Mouse (Mus musculus): ENCODE measurements around the gene Cebpz. TPM values are rescaled to one million over a fixed set of nuclear protein-coding genes. Genes with fewer than 3 reads are reported as not detected.

The Cebpz gene
- total RNA-seq (2014; fragmentation: Nextera tagmentation) (83.5 and 108 TPM in 2 replicates), total RNA-seq (2017) (82.5 and 97.9 TPM in 2 replicates), polyA plus RNA-seq (2012) (37.0 and 45.9 TPM in 2 replicates)

- H3K27me3 ChIP-seq (ENCODE audit: insufficient read depth, low read length): no peaks in the 10 kb centered on the region
- no peaks in the 10 kb centered on the region for H3K9me3 ChIP-seq (replicated peaks)
- H3K4me1 ChIP-seq (ENCODE audit: insufficient read depth, low read depth, low read length): peaks cover 50% of the 10 kb centered on the region
- TF ChIP-seq GATA1 (IDR thresholded peaks at IDR 0.05; ENCODE audit: borderline replicate concordance, low read length) (no peak), GATA2 (IDR thresholded peaks at IDR 0.05; ENCODE audit: borderline replicate concordance, low read depth, low read length) (no peak), TAL1 (conservative IDR thresholded peaks at IDR 0.05; ENCODE audit: low read depth, low read length) (no peak), POLR2AphosphoS5 (IDR thresholded peaks at IDR 0.05; ENCODE audit: insufficient replicate concordance, low read depth, low read length) (no peak), CTCF (IDR thresholded peaks at IDR 0.05; ENCODE audit: low read depth, low read length) (no peak)
- H3K36me3 ChIP-seq (replicated peaks): peaks cover 53% of the 10 kb centered on the region
- DNase-seq (ENCODE audit: low spot score) (peak; percentile 86), ATAC-seq (ENCODE audit: extremely low read depth, insufficient number of reproducible peaks, low FRiP score, poor library complexity, severe bottlenecking) (peak; percentile 99)
- H3K4me3 ChIP-seq (ENCODE audit: low read depth, low read length): peak within 1 kb of the TSS; percentile 97
Observed at GRCm38 (mm10) chr17:78936466-78937228, at the start of gene Cebpz, which contains the start of gene Ndufaf7. Cebpz (minus strand) TSS chr17:78937066. Ndufaf7 (plus strand) TSS chr17:78937136.

GRCm38 (mm10) chr17:78983736-78984135, 46.9 kb upstream of the Cebpz start:
- no peak overlapping the region for H3K4me3 ChIP-seq (ENCODE audit: low read depth, low read length)
- H3K9me3 ChIP-seq (replicated peaks): no peaks in the 10 kb centered on the region
- no peaks in the 10 kb centered on the region for H3K27me3 ChIP-seq (ENCODE audit: insufficient read depth, low read length)
- no peaks in the 10 kb centered on the region for H3K4me1 ChIP-seq (ENCODE audit: insufficient read depth, low read depth, low read length)
- TF ChIP-seq POLR2AphosphoS5 (IDR thresholded peaks at IDR 0.05; ENCODE audit: insufficient replicate concordance, low read depth, low read length) (no peak), GATA2 (IDR thresholded peaks at IDR 0.05; ENCODE audit: borderline replicate concordance, low read depth, low read length) (no peak), CTCF (IDR thresholded peaks at IDR 0.05; ENCODE audit: low read depth, low read length) (no peak), TAL1 (conservative IDR thresholded peaks at IDR 0.05; ENCODE audit: low read depth, low read length) (no peak), GATA1 (IDR thresholded peaks at IDR 0.05; ENCODE audit: borderline replicate concordance, low read length) (no peak)
- DNase-seq (ENCODE audit: low spot score) (no peak), ATAC-seq (ENCODE audit: extremely low read depth, insufficient number of reproducible peaks, low FRiP score, poor library complexity, severe bottlenecking) (no peak)
- H3K36me3 ChIP-seq (replicated peaks): no peaks in the 10 kb centered on the region

DNA sequence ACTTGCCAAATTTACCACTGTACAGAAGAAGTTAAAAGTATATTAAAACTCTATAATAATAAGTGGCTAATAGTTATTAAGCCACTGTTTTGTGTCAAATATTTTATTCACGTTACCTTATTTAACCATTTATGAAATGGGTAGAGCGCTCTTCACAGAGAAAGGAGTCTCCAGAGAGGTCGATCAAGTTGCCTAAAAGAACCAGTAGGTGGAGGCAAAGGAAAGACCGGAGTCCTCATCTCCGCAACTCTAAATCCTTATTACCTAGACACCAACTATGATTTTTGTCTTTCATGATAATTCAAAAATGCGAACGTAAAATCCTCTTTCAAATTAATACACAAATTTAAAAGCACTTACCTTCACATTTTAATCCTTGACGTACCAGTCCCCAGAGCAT, 46.3 kb upstream of the Cebpz start:
- Histone ChIP-seq H3K9me3 (replicated peaks) (no peaks in the 10 kb centered on the region), H3K27me3 (ENCODE audit: insufficient read depth, low read length) (no peaks in the 10 kb centered on the region), H3K4me3 (ENCODE audit: low read depth, low read length) (no peak overlapping the region), H3K36me3 (replicated peaks) (no peaks in the 10 kb centered on the region), H3K4me1 (ENCODE audit: insufficient read depth, low read depth, low read length) (no peaks in the 10 kb centered on the region)
- TF ChIP-seq TAL1 (conservative IDR thresholded peaks at IDR 0.05; ENCODE audit: low read depth, low read length) (no peak), POLR2AphosphoS5 (IDR thresholded peaks at IDR 0.05; ENCODE audit: insufficient replicate concordance, low read depth, low read length) (no peak), CTCF (IDR thresholded peaks at IDR 0.05; ENCODE audit: low read depth, low read length) (no peak), GATA2 (IDR thresholded peaks at IDR 0.05; ENCODE audit: borderline replicate concordance, low read depth, low read length) (no peak), GATA1 (IDR thresholded peaks at IDR 0.05; ENCODE audit: borderline replicate concordance, low read length) (no peak)
- ATAC-seq (ENCODE audit: extremely low read depth, insufficient number of reproducible peaks, low FRiP score, poor library complexity, severe bottlenecking): no peak
- DNase-seq (ENCODE audit: low spot score): no peak

DNA sequence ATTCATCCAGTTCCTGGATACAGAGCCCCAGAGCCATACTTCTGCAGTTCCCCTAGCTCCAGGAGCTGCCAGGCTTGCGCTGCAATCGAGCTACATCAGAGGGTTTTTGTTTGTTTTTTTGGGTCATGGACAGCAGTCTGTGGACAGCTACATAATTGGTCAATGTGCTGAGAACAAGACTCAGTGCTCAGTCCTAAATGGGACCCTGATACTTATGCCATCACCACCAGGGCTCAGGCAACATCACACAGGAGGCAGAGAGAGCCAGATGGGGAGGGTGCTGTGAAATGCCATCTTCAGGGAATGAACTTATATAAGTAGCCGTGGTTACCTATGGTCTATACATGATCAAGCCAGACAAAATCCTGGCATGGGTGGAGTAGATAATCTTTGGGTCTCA, 31.6 kb upstream of the Cebpz start:
- no peak for DNase-seq (ENCODE audit: low spot score)
- no peak for ATAC-seq (ENCODE audit: extremely low read depth, insufficient number of reproducible peaks, low FRiP score, poor library complexity, severe bottlenecking)
- H3K9me3 ChIP-seq (replicated peaks): no peaks in the 10 kb centered on the region
- H3K4me3 ChIP-seq (ENCODE audit: low read depth, low read length): no peak overlapping the region
- no peaks in the 10 kb centered on the region for H3K36me3 ChIP-seq (replicated peaks)
- TF ChIP-seq CTCF (IDR thresholded peaks at IDR 0.05; ENCODE audit: low read depth, low read length): no peak
- no peak for TF ChIP-seq POLR2AphosphoS5 (IDR thresholded peaks at IDR 0.05; ENCODE audit: insufficient replicate concordance, low read depth, low read length)
- TF ChIP-seq GATA2 (IDR thresholded peaks at IDR 0.05; ENCODE audit: borderline replicate concordance, low read depth, low read length): no peak
- TF ChIP-seq TAL1 (conservative IDR thresholded peaks at IDR 0.05; ENCODE audit: low read depth, low read length): no peak
- TF ChIP-seq GATA1 (IDR thresholded peaks at IDR 0.05; ENCODE audit: borderline replicate concordance, low read length): no peak
- no peaks in the 10 kb centered on the region for H3K4me1 ChIP-seq (ENCODE audit: insufficient read depth, low read depth, low read length)
- peaks cover 4% of the 10 kb centered on the region; the same call in 1 of the 2 replicates for H3K27me3 ChIP-seq (ENCODE audit: insufficient read depth, low read length)

DNA sequence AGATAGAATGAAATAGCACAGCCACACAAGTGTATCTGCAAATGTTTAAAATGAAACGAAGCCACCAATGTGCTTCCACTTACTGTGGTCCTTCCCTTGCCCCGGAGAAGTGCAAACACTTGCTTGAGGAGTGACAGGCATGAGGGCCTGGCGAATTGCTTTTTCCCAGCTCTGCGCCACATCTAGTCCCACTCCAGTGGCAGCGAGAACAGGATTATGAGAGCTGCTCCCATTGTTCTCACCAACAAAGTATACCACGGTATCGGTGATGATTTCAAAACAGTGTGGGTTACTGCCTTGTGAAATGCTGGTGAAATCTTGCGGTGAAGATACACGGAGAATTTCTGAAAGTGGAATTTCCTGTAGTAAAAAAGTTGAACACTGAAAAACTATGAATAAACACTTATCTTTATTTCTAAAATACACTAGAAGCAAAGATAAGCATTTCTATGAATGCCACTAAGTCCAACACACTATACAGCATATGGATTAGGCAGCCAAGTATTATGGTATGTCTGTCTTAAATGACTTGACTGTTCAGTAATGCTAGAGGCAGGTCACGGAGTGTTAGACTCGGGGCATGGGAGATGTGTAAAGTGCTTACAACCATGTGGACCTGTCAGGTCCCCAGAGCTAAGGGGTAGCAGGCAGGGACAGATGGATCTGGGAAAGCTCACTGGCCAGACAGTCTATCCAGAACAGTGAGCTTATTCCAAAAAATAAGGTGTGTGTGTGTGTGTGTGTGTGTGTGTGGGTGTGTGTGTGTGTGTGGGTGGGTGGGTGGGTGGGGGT, 29.4 kb upstream of the Cebpz start:
- peaks cover 4% of the 10 kb centered on the region; the same call in 1 of the 2 replicates for H3K27me3 ChIP-seq (ENCODE audit: insufficient read depth, low read length)
- H3K36me3 ChIP-seq (replicated peaks): no peaks in the 10 kb centered on the region
- TF ChIP-seq CTCF (IDR thresholded peaks at IDR 0.05; ENCODE audit: low read depth, low read length): no peak
- TF ChIP-seq GATA1 (IDR thresholded peaks at IDR 0.05; ENCODE audit: borderline replicate concordance, low read length): no peak
- no peak for TF ChIP-seq TAL1 (conservative IDR thresholded peaks at IDR 0.05; ENCODE audit: low read depth, low read length)
- no peak overlapping the region for H3K4me3 ChIP-seq (ENCODE audit: low read depth, low read length)
- H3K9me3 ChIP-seq (replicated peaks): no peaks in the 10 kb centered on the region
- ATAC-seq (ENCODE audit: extremely low read depth, insufficient number of reproducible peaks, low FRiP score, poor library complexity, severe bottlenecking): no peak
- DNase-seq (ENCODE audit: low spot score): no peak
- H3K4me1 ChIP-seq (ENCODE audit: insufficient read depth, low read depth, low read length): no peaks in the 10 kb centered on the region

DNA sequence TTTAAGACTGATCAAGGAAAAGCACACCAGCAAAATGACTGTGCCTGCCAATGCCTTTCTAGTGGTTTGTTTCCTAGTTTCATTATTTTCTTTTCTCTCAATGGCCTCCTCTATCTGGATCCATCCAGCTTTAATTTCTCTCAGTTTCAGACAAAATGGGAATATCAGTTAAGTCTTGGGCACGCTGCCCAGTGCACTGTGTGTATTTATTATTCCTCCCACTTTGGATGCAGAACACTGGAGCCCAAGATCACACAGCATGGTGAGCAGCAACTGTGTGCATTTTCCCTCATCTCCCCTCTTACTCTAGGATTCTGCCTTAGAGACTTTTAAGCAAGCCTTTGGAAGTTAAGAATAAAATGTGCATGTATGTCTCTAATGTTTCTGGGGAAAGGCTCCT, 27.5 kb upstream of the Cebpz start:
- no peak for ATAC-seq (ENCODE audit: extremely low read depth, insufficient number of reproducible peaks, low FRiP score, poor library complexity, severe bottlenecking)
- TF ChIP-seq GATA1 (IDR thresholded peaks at IDR 0.05; ENCODE audit: borderline replicate concordance, low read length) (no peak), POLR2AphosphoS5 (IDR thresholded peaks at IDR 0.05; ENCODE audit: insufficient replicate concordance, low read depth, low read length) (no peak), CTCF (IDR thresholded peaks at IDR 0.05; ENCODE audit: low read depth, low read length) (no peak), GATA2 (IDR thresholded peaks at IDR 0.05; ENCODE audit: borderline replicate concordance, low read depth, low read length) (no peak)
- Histone ChIP-seq H3K36me3 (replicated peaks) (no peaks in the 10 kb centered on the region), H3K4me1 (ENCODE audit: insufficient read depth, low read depth, low read length) (no peaks in the 10 kb centered on the region), H3K9me3 (replicated peaks) (no peaks in the 10 kb centered on the region), H3K27me3 (ENCODE audit: insufficient read depth, low read length) (no peaks in the 10 kb centered on the region), H3K4me3 (ENCODE audit: low read depth, low read length) (no peak overlapping the region)
- no peak for DNase-seq (ENCODE audit: low spot score)
